Mouse (Mus musculus) lung, embryonic 15.5 days (tissue): ENCODE measurements around the gene Ptbp2. TPM values are rescaled to one million over a fixed set of nuclear protein-coding genes. Genes with fewer than 3 reads are reported as not detected.

ENCODE experiments used
- ATAC-seq: fragments of 200-750 bp; cut with Nextera tagmentation; 2 replicates; pipeline ENCODE4 v1.8.0; 2017; ENCODE audit warnings: moderate number of reproducible peaks, borderline replicate concordance; ENCODE audit not compliant: low FRiP score, low TSS enrichment; ENCODE audit errors: extremely low read depth
- H3K27ac ChIP-seq: fragments of 300-500 bp; sonication (generic); 2 replicates; pipeline ENCODE4 v1.5.1; 2015; ENCODE audit warnings: moderate library complexity, mild to moderate bottlenecking, inconsistent platforms
- H3K27me3 ChIP-seq: fragments of 300-500 bp; sonication (generic); 2 replicates; pipeline ENCODE4 v1.6.1; 2015; ENCODE audit warnings: inconsistent platforms
- H3K36me3 ChIP-seq: fragments of 300-500 bp; sonication (generic); 2 replicates; pipeline ENCODE4 v1.6.1; 2015; ENCODE audit warnings: inconsistent platforms
- H3K4me1 ChIP-seq: fragments of 300-500 bp; sonication (generic); 2 replicates; pipeline ENCODE4 v1.6.1; 2015; ENCODE audit warnings: inconsistent platforms
- H3K4me2 ChIP-seq: fragments of 300-500 bp; sonication (generic); 2 replicates; pipeline ENCODE4 v1.6.1; 2015; ENCODE audit warnings: inconsistent platforms, mild to moderate bottlenecking, moderate library complexity
- H3K4me3 ChIP-seq: fragments of 300-500 bp; sonication (generic); 2 replicates; pipeline ENCODE4 v1.5.1; 2015; ENCODE audit warnings: mild to moderate bottlenecking, inconsistent platforms
- H3K9ac ChIP-seq: fragments of 300-500 bp; sonication (generic); 2 replicates; pipeline ENCODE4 v1.6.1; 2015; ENCODE audit warnings: inconsistent platforms
- H3K9me3 ChIP-seq: fragments of 300-500 bp; sonication (generic); 2 replicates; pipeline ENCODE4 v1.6.1; 2016; ENCODE audit warnings: inconsistent platforms
- WGBS: fragments of 180-500 bp; shearing (Covaris S2); methylation state at CpG from one replicate; pipeline ENCODE4 v1.1.7; 2015; 5-methylcytosine and 5-hydroxymethylcytosine counted together
- polyA plus RNA-seq: library from polyadenylated mRNA; unstranded; fragments of >200 nt; fragmentation: Nextera tagmentation; extraction: Ambion mirVana; gene quantifications from 2 replicates; pipeline ENCODE4 v1.2.1, GENCODE M21; 2015

The Ptbp2 gene
- polyA plus RNA-seq = 57.1 and 58.1 TPM in 2 replicates

DNA sequence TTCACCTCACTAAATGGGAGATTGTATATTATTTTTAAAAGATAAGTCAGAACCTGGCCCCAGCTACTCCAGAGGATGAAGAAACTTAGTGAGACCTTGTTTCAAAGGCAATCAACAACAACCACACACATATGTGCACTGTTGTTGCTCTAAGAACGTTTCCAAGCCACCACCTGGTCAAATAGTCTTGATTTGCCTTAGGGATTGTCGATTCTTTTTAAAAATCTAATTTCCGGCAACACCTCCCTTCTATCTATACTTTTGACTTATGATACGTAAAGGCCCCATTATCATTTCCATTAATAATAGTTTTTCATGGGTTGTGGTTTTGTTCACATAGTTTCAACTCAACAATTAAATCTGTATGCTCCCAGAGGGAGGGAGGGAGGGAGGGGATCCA lies at the start of gene Ptbp2:
Gene Ptbp2 (minus strand): TSS at position 101 of the 400 bp plus-strand sequence.
- Histone ChIP-seq H3K27ac (peak within 1 kb of the TSS; percentile 97), H3K27me3 (no peaks in the 10 kb centered on the region), H3K36me3 (no peaks in the 10 kb centered on the region; the same call in 1 of the 2 replicates), H3K4me3 (peak within 1 kb of the TSS; percentile 94), H3K9ac (peak within 1 kb of the TSS; percentile 98), H3K9me3 (no peaks in the 10 kb centered on the region), H3K4me2 (peak within 1 kb of the TSS; percentile 54), H3K4me1 (peaks cover 8% of the 10 kb centered on the region)
- no peak for ATAC-seq
- WGBS = 79% methylated on average over 4 of the region's 4 CpGs

- no peaks in the 10 kb centered on the region for H3K27me3 ChIP-seq
- H3K4me3 ChIP-seq = no peak overlapping the region
- no peak for ATAC-seq
- WGBS = 59% methylated on average over 1 of the region's 1 CpGs
- H3K9me3 ChIP-seq = no peaks in the 10 kb centered on the region
- no peak overlapping the region for H3K4me2 ChIP-seq
- H3K4me1 ChIP-seq = no peaks in the 10 kb centered on the region
- H3K36me3 ChIP-seq = no peaks in the 10 kb centered on the region
- no peak overlapping the region for H3K27ac ChIP-seq
- no peak overlapping the region for H3K9ac ChIP-seq
These were observed 30.4 kb upstream of the Ptbp2 start for GRCm38 (mm10) chr3:119814678-119815077.

GRCm38 (mm10) chr3:119806123-119806522 lies 21.9 kb upstream of the Ptbp2 start:
- H3K27me3 ChIP-seq = no peaks in the 10 kb centered on the region
- H3K9ac ChIP-seq = no peak overlapping the region
- no peak overlapping the region for H3K4me3 ChIP-seq
- no peaks in the 10 kb centered on the region for H3K36me3 ChIP-seq
- H3K4me2 ChIP-seq = no peak overlapping the region
- WGBS = 56% methylated on average over 7 of the region's 7 CpGs
- H3K9me3 ChIP-seq = no peaks in the 10 kb centered on the region
- ATAC-seq = no peak
- H3K4me1 ChIP-seq = no peaks in the 10 kb centered on the region
- no peak overlapping the region for H3K27ac ChIP-seq

- Histone ChIP-seq H3K27ac (no peak overlapping the region), H3K9me3 (no peaks in the 10 kb centered on the region), H3K27me3 (no peaks in the 10 kb centered on the region), H3K36me3 (no peaks in the 10 kb centered on the region), H3K4me1 (no peaks in the 10 kb centered on the region), H3K4me2 (no peak overlapping the region), H3K4me3 (no peak overlapping the region), H3K9ac (no peak overlapping the region)
- no peak for ATAC-seq
- WGBS = 75% methylated on average over 9 of the region's 9 CpGs
These were observed 10.6 kb upstream of the Ptbp2 start for GRCm38 (mm10) chr3:119794677-119795365.

GRCm38 (mm10) chr3:119782946-119783701 lies 1.1 kb downstream of the Ptbp2 start:
- Histone ChIP-seq H3K9ac (peak overlapping the region; percentile 98), H3K36me3 (no peaks in the 10 kb centered on the region; the same call in 1 of the 2 replicates), H3K4me3 (peak overlapping the region; percentile 94), H3K9me3 (no peaks in the 10 kb centered on the region), H3K4me2 (peak overlapping the region; percentile 67), H3K4me1 (peaks cover 11% of the 10 kb centered on the region), H3K27ac (peak overlapping the region; percentile 97), H3K27me3 (no peaks in the 10 kb centered on the region)
- ATAC-seq = peak; percentile 91
- WGBS = under 1% methylated on average over 49 of the region's 89 CpGs

DNA sequence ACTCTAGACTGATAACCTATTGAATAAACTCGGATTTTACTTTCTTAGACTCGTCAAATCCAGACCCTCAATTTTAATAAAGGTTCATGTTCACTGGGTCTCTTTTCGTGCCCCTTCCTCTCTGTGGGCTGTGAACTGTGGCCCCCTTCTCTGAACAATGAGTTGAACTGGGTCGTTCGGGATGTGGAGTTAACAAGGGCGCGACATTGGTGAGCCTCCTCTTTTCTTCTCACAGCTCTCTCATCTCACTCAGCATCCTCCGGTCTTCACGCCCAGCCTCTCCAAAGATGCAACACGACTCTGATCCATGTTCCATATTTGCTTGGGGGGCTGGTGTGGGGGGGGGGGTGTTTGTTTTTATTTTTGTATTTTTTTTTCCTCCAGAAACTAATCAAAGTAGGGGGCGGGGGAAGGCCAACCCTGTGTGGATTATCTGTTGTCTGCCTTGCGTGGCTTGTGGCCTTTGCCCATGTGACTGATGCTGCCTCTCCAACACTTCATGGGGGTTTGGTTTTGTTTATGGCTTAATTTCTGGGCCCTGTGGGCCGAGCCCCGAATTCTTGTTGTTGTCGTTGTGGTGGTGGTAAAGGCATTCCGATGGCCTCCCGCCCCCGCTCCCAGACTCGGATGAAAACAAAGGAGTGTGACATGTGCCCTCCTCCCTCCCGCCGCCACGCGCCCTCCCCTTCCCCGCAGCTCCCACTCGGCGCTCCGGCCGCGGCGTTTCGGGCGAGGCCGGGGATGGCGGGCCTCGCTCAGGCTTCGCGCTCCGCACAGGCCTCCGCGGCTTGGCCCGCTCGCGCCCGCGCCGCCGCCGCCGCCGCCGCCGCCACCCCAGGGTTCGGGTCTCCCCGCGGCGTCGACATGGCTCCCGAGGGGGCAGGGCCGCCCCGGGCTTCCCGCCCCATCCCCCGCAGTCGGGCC lies 2.0 kb downstream of the Ptbp2 start:
- Histone ChIP-seq H3K4me3 (peak overlapping the region; percentile 94), H3K36me3 (no peaks in the 10 kb centered on the region; the same call in 1 of the 2 replicates), H3K9ac (peak overlapping the region; percentile 98), H3K4me1 (peaks cover 11% of the 10 kb centered on the region), H3K27me3 (no peaks in the 10 kb centered on the region), H3K9me3 (no peaks in the 10 kb centered on the region), H3K4me2 (peak overlapping the region; percentile 67), H3K27ac (peak overlapping the region; percentile 97)
- ATAC-seq = peak; percentile 74
- under 1% methylated on average over 48 of the region's 63 CpGs for WGBS

DNA sequence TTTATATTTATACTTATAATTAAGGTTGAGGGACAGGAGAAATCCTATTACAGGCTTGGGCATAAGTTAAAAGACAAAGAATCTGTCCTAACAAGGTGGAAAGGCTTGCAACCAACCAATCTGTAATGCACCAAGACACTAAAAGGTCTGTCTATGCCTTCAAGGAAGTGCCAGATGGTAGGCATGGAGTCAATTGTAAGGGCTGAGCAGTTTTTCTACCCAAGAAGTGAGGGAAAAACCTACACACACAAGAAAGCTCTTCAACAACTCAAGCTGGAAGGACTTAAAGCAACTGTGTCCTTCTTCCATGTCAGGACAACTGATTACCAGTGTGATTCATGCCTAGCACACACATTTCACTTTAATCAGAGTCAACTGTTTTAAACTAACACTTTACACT lies 3.4 kb downstream of the Ptbp2 start:
- Histone ChIP-seq H3K27me3 (no peaks in the 10 kb centered on the region), H3K27ac (no peak overlapping the region), H3K4me3 (peak overlapping the region; percentile 13; the same call in 1 of the 2 replicates), H3K4me2 (peak overlapping the region; percentile 67), H3K4me1 (peaks cover 11% of the 10 kb centered on the region), H3K36me3 (no peaks in the 10 kb centered on the region; the same call in 1 of the 2 replicates), H3K9ac (no peak overlapping the region), H3K9me3 (no peaks in the 10 kb centered on the region)
- no peak for ATAC-seq

GRCm38 (mm10) chr3:119779261-119779660 lies 5.0 kb downstream of the Ptbp2 start:
- WGBS = 85% methylated on average over 1 of the region's 1 CpGs
- Histone ChIP-seq H3K27ac (no peak overlapping the region), H3K4me3 (no peak overlapping the region), H3K9ac (no peak overlapping the region), H3K9me3 (no peaks in the 10 kb centered on the region), H3K4me1 (peaks cover 11% of the 10 kb centered on the region), H3K36me3 (no peaks in the 10 kb centered on the region; the same call in 1 of the 2 replicates), H3K4me2 (no peak overlapping the region), H3K27me3 (no peaks in the 10 kb centered on the region)
- ATAC-seq = no peak

GRCm38 (mm10) chr3:119778431-119778830 lies 5.8 kb downstream of the Ptbp2 start:
- ATAC-seq = no peak
- Histone ChIP-seq H3K27ac (no peak overlapping the region), H3K4me1 (peaks cover 7% of the 10 kb centered on the region), H3K36me3 (no peaks in the 10 kb centered on the region; the same call in 1 of the 2 replicates), H3K4me2 (no peak overlapping the region), H3K4me3 (no peak overlapping the region), H3K9me3 (no peaks in the 10 kb centered on the region), H3K27me3 (no peaks in the 10 kb centered on the region), H3K9ac (no peak overlapping the region)
- WGBS = 81% methylated on average over 2 of the region's 2 CpGs

DNA sequence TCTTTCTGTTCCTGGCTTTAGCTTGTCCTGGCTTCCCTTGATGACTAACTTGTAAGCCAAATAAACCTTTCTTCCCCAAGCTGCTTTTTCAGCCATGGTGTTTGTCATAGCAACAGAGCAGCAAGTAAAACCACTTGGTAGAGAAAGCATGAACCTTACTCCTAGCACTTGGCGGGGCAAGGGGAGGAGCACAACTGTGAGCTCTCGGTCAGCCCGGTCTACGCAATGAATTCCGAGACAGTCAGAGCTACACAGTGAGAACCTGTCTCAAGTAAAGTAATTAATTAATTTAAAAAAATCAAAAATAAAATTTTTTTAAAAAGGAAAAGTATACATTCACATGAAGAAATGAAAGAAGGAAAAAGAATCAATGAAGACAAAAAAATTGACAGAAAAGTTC lies 8.1 kb downstream of the Ptbp2 start:
- H3K27ac ChIP-seq = no peak overlapping the region
- no peaks in the 10 kb centered on the region for H3K27me3 ChIP-seq
- no peak overlapping the region for H3K4me2 ChIP-seq
- 89% methylated on average over 5 of the region's 5 CpGs for WGBS
- H3K9ac ChIP-seq = no peak overlapping the region
- no peak for ATAC-seq
- H3K4me3 ChIP-seq = no peak overlapping the region
- peaks cover 7% of the 10 kb centered on the region for H3K4me1 ChIP-seq
- H3K36me3 ChIP-seq = no peaks in the 10 kb centered on the region; the same call in 1 of the 2 replicates
- H3K9me3 ChIP-seq = no peaks in the 10 kb centered on the region

- H3K4me3 ChIP-seq = no peak overlapping the region
- H3K4me1 ChIP-seq = no peaks in the 10 kb centered on the region
- no peak overlapping the region for H3K4me2 ChIP-seq
- no peaks in the 10 kb centered on the region for H3K9me3 ChIP-seq
- H3K36me3 ChIP-seq = peaks cover 5% of the 10 kb centered on the region; the same call in 1 of the 2 replicates
- ATAC-seq = no peak
- H3K9ac ChIP-seq = no peak overlapping the region
- no peak overlapping the region for H3K27ac ChIP-seq
- WGBS = 82% methylated on average over 2 of the region's 2 CpGs
- no peaks in the 10 kb centered on the region for H3K27me3 ChIP-seq
These were observed 11.5 kb downstream of the Ptbp2 start for GRCm38 (mm10) chr3:119772789-119773188.
